Mouse (Mus musculus) left cerebral cortex, adult 8-10 months (tissue): ENCODE measurements around the gene H2-M9. TPM values are rescaled to one million over a fixed set of nuclear protein-coding genes. Genes with fewer than 3 reads are reported as not detected.

ENCODE experiments used
- DNase-seq, 2 experiments: peaks; one replicate each; pipeline ENCODE4 v3.0.0; 2022; ENCODE audit warnings: low spot score in 2 of 2
- total RNA-seq, 4 experiments: library from RNA; stranded (reverse); gene quantifications; 2 replicates each; pipeline ENCODE4 v1.2.4; 2022

Gene H2-M9
- total RNA-seq, result not detected

GRCm38 (mm10) chr17:36642566-36642965, at the start of gene H2-M9:
H2-M9 (minus strand) TSS chr17:36642666.
- DNase-seq, result no peak

- DNase-seq, result no peak
Measured at GRCm38 (mm10) chr17:36672119-36672518, 29.7 kb upstream of the H2-M9 start, which contains the start of gene H2-M1. H2-M1 (minus strand) TSS chr17:36672219.

Other genes starting within 250 kb of the H2-M9 start
- not detected for gene H2-M10.4, start 180.3 kb downstream of the H2-M9 start, total RNA-seq
- not detected for gene H2-M11, start 95.6 kb downstream of the H2-M9 start, total RNA-seq
- not detected for gene H2-M1, start 29.6 kb upstream of the H2-M9 start, total RNA-seq
- gene H2-M10.5, start 130.2 kb upstream of the H2-M9 start, total RNA-seq, result not detected
- not detected for gene H2-M10.6, start 169.5 kb upstream of the H2-M9 start, total RNA-seq
- 10 to 100 TPM; 23.1 to 26.2 (median 24.2) TPM for gene Trim26, start 194.5 kb upstream of the H2-M9 start, total RNA-seq
- under 1 TPM in 1 of 4 experiments, not detected in 3; 0.19 TPM for gene Trim15, start 224.5 kb upstream of the H2-M9 start, total RNA-seq
- gene Trim10, start 226.9 kb upstream of the H2-M9 start, total RNA-seq, result not detected
- gene Trim40, start 247.5 kb upstream of the H2-M9 start, total RNA-seq, result under 1 TPM in 1 of 4 experiments, not detected in 3; 0.24 TPM